Mouse (Mus musculus): ENCODE measurements around the gene Ints7. TPM values are rescaled to one million over a fixed set of nuclear protein-coding genes. Genes with fewer than 3 reads are reported as not detected.

Gene Ints7
- total and polyA plus RNA-seq, 3 experiments = 20.7 to 47.1 (median 25.9) TPM

GRCm38 (mm10) chr1:191621096-191621495 lies 45.7 kb downstream of the Ints7 start:
- DNase-seq (ENCODE audit: low spot score) (no peak), ATAC-seq (ENCODE audit: extremely low read depth, insufficient number of reproducible peaks, low FRiP score, poor library complexity, severe bottlenecking) (no peak)
- no peaks in the 10 kb centered on the region; the same call in 1 of the 2 replicates for H3K27me3 ChIP-seq (ENCODE audit: insufficient read depth, low read length)
- H3K9me3 ChIP-seq (replicated peaks) = no peaks in the 10 kb centered on the region
- TF ChIP-seq GATA1 (IDR thresholded peaks at IDR 0.05; ENCODE audit: borderline replicate concordance, low read length) (no peak), CTCF (IDR thresholded peaks at IDR 0.05; ENCODE audit: low read depth, low read length) (no peak), TAL1 (conservative IDR thresholded peaks at IDR 0.05; ENCODE audit: low read depth, low read length) (no peak), POLR2AphosphoS5 (IDR thresholded peaks at IDR 0.05; ENCODE audit: insufficient replicate concordance, low read depth, low read length) (no peak), GATA2 (IDR thresholded peaks at IDR 0.05; ENCODE audit: borderline replicate concordance, low read depth, low read length) (no peak)
- H3K36me3 ChIP-seq (replicated peaks) = peaks cover 82% of the 10 kb centered on the region
- peaks cover 3% of the 10 kb centered on the region; the same call in 1 of the 2 replicates for H3K4me1 ChIP-seq (ENCODE audit: insufficient read depth, low read depth, low read length)
- H3K4me3 ChIP-seq (ENCODE audit: low read depth, low read length) = no peak overlapping the region

- ATAC-seq (ENCODE audit: extremely low read depth, insufficient number of reproducible peaks, low FRiP score, poor library complexity, severe bottlenecking) (no peak; the same call in 1 of the 2 replicates), DNase-seq (ENCODE audit: low spot score) (no peak)
- Histone ChIP-seq H3K4me3 (ENCODE audit: low read depth, low read length) (no peak overlapping the region), H3K27me3 (ENCODE audit: insufficient read depth, low read length) (peaks cover 2% of the 10 kb centered on the region), H3K36me3 (replicated peaks) (peaks cover 65% of the 10 kb centered on the region), H3K4me1 (ENCODE audit: insufficient read depth, low read depth, low read length) (peaks cover 3% of the 10 kb centered on the region; the same call in 1 of the 2 replicates), H3K9me3 (replicated peaks) (no peaks in the 10 kb centered on the region)
- TF ChIP-seq GATA2 (IDR thresholded peaks at IDR 0.05; ENCODE audit: borderline replicate concordance, low read depth, low read length) (no peak), GATA1 (IDR thresholded peaks at IDR 0.05; ENCODE audit: borderline replicate concordance, low read length) (no peak), CTCF (IDR thresholded peaks at IDR 0.05; ENCODE audit: low read depth, low read length) (no peak), TAL1 (conservative IDR thresholded peaks at IDR 0.05; ENCODE audit: low read depth, low read length) (no peak), POLR2AphosphoS5 (IDR thresholded peaks at IDR 0.05; ENCODE audit: insufficient replicate concordance, low read depth, low read length) (no peak)
Observed at GRCm38 (mm10) chr1:191622801-191623200, 47.4 kb downstream of the Ints7 start.

- DNase-seq (ENCODE audit: low spot score) (no peak), ATAC-seq (ENCODE audit: extremely low read depth, insufficient number of reproducible peaks, low FRiP score, poor library complexity, severe bottlenecking) (no peak)
- Histone ChIP-seq H3K36me3 (replicated peaks) (peaks cover 48% of the 10 kb centered on the region), H3K4me1 (ENCODE audit: insufficient read depth, low read depth, low read length) (peaks cover 3% of the 10 kb centered on the region; the same call in 1 of the 2 replicates), H3K9me3 (replicated peaks) (no peaks in the 10 kb centered on the region), H3K27me3 (ENCODE audit: insufficient read depth, low read length) (peaks cover 2% of the 10 kb centered on the region), H3K4me3 (ENCODE audit: low read depth, low read length) (no peak overlapping the region)
- no peak for TF ChIP-seq POLR2AphosphoS5 (IDR thresholded peaks at IDR 0.05; ENCODE audit: insufficient replicate concordance, low read depth, low read length)
- TF ChIP-seq GATA1 (IDR thresholded peaks at IDR 0.05; ENCODE audit: borderline replicate concordance, low read length) = no peak
- no peak for TF ChIP-seq TAL1 (conservative IDR thresholded peaks at IDR 0.05; ENCODE audit: low read depth, low read length)
- no peak for TF ChIP-seq GATA2 (IDR thresholded peaks at IDR 0.05; ENCODE audit: borderline replicate concordance, low read depth, low read length)
- TF ChIP-seq CTCF (IDR thresholded peaks at IDR 0.05; ENCODE audit: low read depth, low read length) = no peak
Observed at GRCm38 (mm10) chr1:191624492-191624891, 49.1 kb downstream of the Ints7 start.

GRCm38 (mm10) chr1:191625026-191625425 lies 49.6 kb downstream of the Ints7 start:
- H3K4me3 ChIP-seq (ENCODE audit: low read depth, low read length) = no peak overlapping the region
- H3K27me3 ChIP-seq (ENCODE audit: insufficient read depth, low read length) = peaks cover 2% of the 10 kb centered on the region
- H3K9me3 ChIP-seq (replicated peaks) = no peaks in the 10 kb centered on the region
- DNase-seq (ENCODE audit: low spot score) (no peak), ATAC-seq (ENCODE audit: extremely low read depth, insufficient number of reproducible peaks, low FRiP score, poor library complexity, severe bottlenecking) (no peak)
- peaks cover 3% of the 10 kb centered on the region; the same call in 1 of the 2 replicates for H3K4me1 ChIP-seq (ENCODE audit: insufficient read depth, low read depth, low read length)
- peaks cover 43% of the 10 kb centered on the region for H3K36me3 ChIP-seq (replicated peaks)
- TF ChIP-seq CTCF (IDR thresholded peaks at IDR 0.05; ENCODE audit: low read depth, low read length) (no peak), GATA2 (IDR thresholded peaks at IDR 0.05; ENCODE audit: borderline replicate concordance, low read depth, low read length) (no peak), POLR2AphosphoS5 (IDR thresholded peaks at IDR 0.05; ENCODE audit: insufficient replicate concordance, low read depth, low read length) (no peak), GATA1 (IDR thresholded peaks at IDR 0.05; ENCODE audit: borderline replicate concordance, low read length) (no peak)

- DNase-seq (ENCODE audit: low spot score) = no peak
- H3K9me3 ChIP-seq (replicated peaks) = no peaks in the 10 kb centered on the region
- no peak for ATAC-seq (ENCODE audit: extremely low read depth, insufficient number of reproducible peaks, low FRiP score, poor library complexity, severe bottlenecking)
- H3K4me3 ChIP-seq (ENCODE audit: low read depth, low read length) = no peak overlapping the region
- H3K4me1 ChIP-seq (ENCODE audit: insufficient read depth, low read depth, low read length) = peaks cover 3% of the 10 kb centered on the region; the same call in 1 of the 2 replicates
- TF ChIP-seq CTCF (IDR thresholded peaks at IDR 0.05; ENCODE audit: low read depth, low read length) (no peak), TAL1 (conservative IDR thresholded peaks at IDR 0.05; ENCODE audit: low read depth, low read length) (no peak), POLR2AphosphoS5 (IDR thresholded peaks at IDR 0.05; ENCODE audit: insufficient replicate concordance, low read depth, low read length) (no peak), GATA1 (IDR thresholded peaks at IDR 0.05; ENCODE audit: borderline replicate concordance, low read length) (no peak), GATA2 (IDR thresholded peaks at IDR 0.05; ENCODE audit: borderline replicate concordance, low read depth, low read length) (no peak)
- H3K27me3 ChIP-seq (ENCODE audit: insufficient read depth, low read length) = peaks cover 4% of the 10 kb centered on the region
- peaks cover 37% of the 10 kb centered on the region for H3K36me3 ChIP-seq (replicated peaks)
Observed at GRCm38 (mm10) chr1:191625620-191626019, 50.2 kb downstream of the Ints7 start.

GRCm38 (mm10) chr1:191628457-191629169 lies 53.2 kb downstream of the Ints7 start:
- ATAC-seq (ENCODE audit: extremely low read depth, insufficient number of reproducible peaks, low FRiP score, poor library complexity, severe bottlenecking) (no peak), DNase-seq (ENCODE audit: low spot score) (no peak)
- H3K4me3 ChIP-seq (ENCODE audit: low read depth, low read length) = no peak overlapping the region
- TF ChIP-seq GATA2 (IDR thresholded peaks at IDR 0.05; ENCODE audit: borderline replicate concordance, low read depth, low read length) (no peak), TAL1 (conservative IDR thresholded peaks at IDR 0.05; ENCODE audit: low read depth, low read length) (no peak), GATA1 (IDR thresholded peaks at IDR 0.05; ENCODE audit: borderline replicate concordance, low read length) (no peak), CTCF (IDR thresholded peaks at IDR 0.05; ENCODE audit: low read depth, low read length) (no peak), POLR2AphosphoS5 (IDR thresholded peaks at IDR 0.05; ENCODE audit: insufficient replicate concordance, low read depth, low read length) (no peak)
- H3K36me3 ChIP-seq (replicated peaks) = peaks cover 9% of the 10 kb centered on the region
- H3K9me3 ChIP-seq (replicated peaks) = no peaks in the 10 kb centered on the region
- peaks cover 15% of the 10 kb centered on the region for H3K27me3 ChIP-seq (ENCODE audit: insufficient read depth, low read length)
- H3K4me1 ChIP-seq (ENCODE audit: insufficient read depth, low read depth, low read length) = peaks cover 3% of the 10 kb centered on the region; the same call in 1 of the 2 replicates

Measured in G1E (cell line).